In genomic region chr5:72793309-72793850, GRCm38 (mm10) we compare ENCODE assay signal across 22 mouse cellular contexts. TPM values are rescaled to one million over a fixed set of nuclear protein-coding genes. Genes with fewer than 3 reads are reported as not detected.
DNase-seq lines count a peak whose midpoint lies in the region; ATAC-seq and TF ChIP-seq lines count a peak whose summit lies in the region.
"Had no signal": no experiment of that assay in that cellular context is flagged by ENCODE, and none has a peak within 500 bp of the region (broad histone marks: within the 10 kb centered on the region; RNA-seq: fewer than 3 reads in every experiment).

No protein-coding gene starts in this region.

- WGBS in kidney, embryonic 14.5 days = 71% methylated on average over 3 of the region's 3 CpGs

- no peak for DNase-seq in gastrocnemius, adult 2 months
- DNase-seq in gastrocnemius, postnatal 4 days (ENCODE audit: low spot score in 2 of 2) = no peak
- peak; percentile 65 for DNase-seq in kidney, adult 9 months
- DNase-seq in CD4-positive, CD25-positive, alpha-beta regulatory T cell, adult 2 months (ENCODE audit: low read depth, low spot score) = peak; percentile 17
- DNase-seq in embryo, embryonic 10 days (ENCODE audit: low spot score) = no peak
- no peak for DNase-seq in right cerebral cortex, postnatal 10 days (ENCODE audit: low spot score in 2 of 2)
- DNase-seq: adrenal gland, postnatal 14 days; cerebellum, adult 2 months; cerebellum, postnatal 36 days; gastrocnemius, postnatal 36 days; heart, postnatal 14 days; liver, postnatal 0 days; lung, postnatal 10 days had no signal

- no peak overlapping the region for H3K4me3 ChIP-seq in gastrocnemius, adult 2 months
- H3K4me3 ChIP-seq in kidney, embryonic 14.5 days (ENCODE audit: low read length) = no peak overlapping the region
- H3K4me3 ChIP-seq: forebrain, embryonic 12.5 days; heart, embryonic 10.5 days; limb, embryonic 15.5 days had no signal

- H3K36me3 ChIP-seq in kidney, embryonic 14.5 days (ENCODE audit: control insufficient read depth, insufficient read depth, low read length) = no peaks in the 10 kb centered on the region
- H3K36me3 ChIP-seq: forebrain, embryonic 12.5 days; heart, embryonic 10.5 days; limb, embryonic 15.5 days had no signal

- no peaks in the 10 kb centered on the region for H3K27me3 ChIP-seq in kidney, embryonic 14.5 days (ENCODE audit: control insufficient read depth, insufficient read depth, low read length)
- H3K27me3 ChIP-seq: forebrain, embryonic 12.5 days; limb, embryonic 15.5 days had no signal

- peaks cover 10% of the 10 kb centered on the region; the same call in 1 of the 2 replicates for H3K4me1 ChIP-seq in kidney, embryonic 14.5 days (ENCODE audit: control insufficient read depth, insufficient read depth, low read length)

- peak overlapping the region; percentile 8; the same call in 1 of the 2 replicates for H3K27ac ChIP-seq in gastrocnemius, adult 2 months
- no peak overlapping the region for H3K27ac ChIP-seq in kidney, embryonic 14.5 days (ENCODE audit: low read depth, low read length)
- H3K27ac ChIP-seq: forebrain, embryonic 12.5 days; heart, embryonic 10.5 days; hindbrain, embryonic 14.5 days; limb, embryonic 15.5 days; stomach, postnatal 0 days had no signal

- no peak overlapping the region for H3K9ac ChIP-seq in kidney, embryonic 14.5 days (ENCODE audit: low read depth, low read length)
- H3K9ac ChIP-seq: forebrain, embryonic 12.5 days; hindbrain, embryonic 14.5 days; limb, embryonic 15.5 days; liver, postnatal 0 days had no signal

- no peak overlapping the region for H3K4me2 ChIP-seq in kidney, embryonic 14.5 days (replicated peaks; ENCODE audit: low read depth, low read length)
- H3K4me2 ChIP-seq: forebrain, embryonic 12.5 days; hindbrain, embryonic 14.5 days; limb, embryonic 15.5 days had no signal

- ATAC-seq in kidney, embryonic 14.5 days (ENCODE audit: low FRiP score, low TSS enrichment) = no peak
- 0 out of 2 replicates have a peak, but pooled peaks have one; percentile 2 for ATAC-seq in monocyte, adult 5-6 weeks (replicated peaks; ENCODE audit: insufficient number of reproducible peaks, low FRiP score, low TSS enrichment, poor library complexity, severe bottlenecking)
- ATAC-seq: liver, postnatal 0 days had no signal

- no peaks in the 10 kb centered on the region for H3K9me3 ChIP-seq in kidney, embryonic 14.5 days (ENCODE audit: control insufficient read depth, low read length)
- H3K9me3 ChIP-seq: forebrain, embryonic 12.5 days; heart, embryonic 10.5 days; limb, embryonic 15.5 days had no signal

- no peak for TF ChIP-seq CTCF in gastrocnemius, adult 2 months (IDR thresholded peaks at IDR 0.05)

- intact Hi-C loops in gastrocnemius, adult 2 months (cut with DNase I) = no loop called here

RNA-seq across cellular contexts. Expression of gene Txk, which starts 40.8 kb away (rescaled TPM):
- under 1 TPM in 1 of 2 experiments, not detected in 1; 0.06 TPM for total RNA-seq in gastrocnemius, adult 2 months (2021)
- total RNA-seq in gastrocnemius, postnatal 4 days (2021) = under 1 TPM; 0.18 to 0.25 TPM
- 0.26 TPM in 1 of 2 replicates, not detected in the other for polyA plus RNA-seq in kidney, embryonic 14.5 days (2014; fragmentation: Nextera tagmentation; extraction: Ambion mirVana)
- 44.5 to 208 TPM (median 58.1 TPM) in 3 replicates for total RNA-seq in monocyte, adult 5-6 weeks (2017)
- total RNA-seq: adrenal gland, postnatal 14 days; layer of hippocampus, postnatal 14 days had no signal
- polyA plus RNA-seq: forebrain, embryonic 12.5 days; heart, embryonic 10.5 days; neural tube, embryonic 11.5 days had no signal

Comparison
In these comparisons a context has a peak if more than half of its experiments do, and no peak if none do; other contexts are left out.
1. DNase-seq: peak in kidney, adult 9 months (single experiment) and CD4-positive, CD25-positive, alpha-beta regulatory T cell, adult 2 months (single experiment); none in gastrocnemius, adult 2 months (single experiment), gastrocnemius, postnatal 4 days (0 of 2), embryo, embryonic 10 days (single experiment) and right cerebral cortex, postnatal 10 days (0 of 2).
2. RNA of gene Txk, which starts 40.8 kb away (total RNA-seq): 44.5 to 208 TPM in monocyte, adult 5-6 weeks; 0.18 to 0.25 TPM in gastrocnemius, postnatal 4 days and 0.06 TPM in gastrocnemius, adult 2 months; every median in the first group is over 10 times any median in the second.